Comparison of ENCODE assay signal across 28 mouse cellular contexts in the genomic region with DNA sequence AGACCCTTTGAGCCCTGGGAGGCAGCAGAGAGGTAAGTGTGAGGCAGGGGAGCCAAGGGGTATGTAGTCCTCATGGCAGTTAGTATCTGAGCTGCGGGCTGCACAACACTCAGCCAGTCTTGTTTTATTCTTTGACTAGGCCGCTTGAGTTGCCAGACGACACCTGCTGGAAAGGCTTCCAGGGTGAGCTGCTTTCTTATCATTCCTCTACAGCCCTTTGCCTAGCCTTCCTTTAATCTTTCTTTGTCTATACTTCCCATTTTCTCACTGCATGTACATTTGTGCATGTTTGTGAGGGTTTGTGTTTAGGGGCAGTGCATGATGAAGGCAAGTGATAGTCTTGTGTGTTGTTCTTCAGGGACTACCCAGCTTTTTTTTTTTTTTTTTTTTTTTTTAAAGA. TPM values are rescaled to one million over a fixed set of nuclear protein-coding genes. Genes with fewer than 3 reads are reported as not detected.
A peak's percentile ranks its signal among the peaks of the same experiment; 100 is the strongest.
DNase-seq lines count a peak whose midpoint lies in the region; ATAC-seq lines count a peak whose summit lies in the region.
"Had no signal": no experiment of that assay in that cellular context is flagged by ENCODE, and none has a peak within 500 bp of the region (broad histone marks: within the 10 kb centered on the region; RNA-seq: fewer than 3 reads in every experiment).

No protein-coding gene starts in this region.

- no peak overlapping the region for H3K4me3 ChIP-seq in heart, embryonic 10.5 days
- no peak overlapping the region for H3K4me3 ChIP-seq in liver, embryonic 13.5 days (replicated peaks)
- H3K4me3 ChIP-seq: embryonic facial prominence, embryonic 15.5 days; forebrain, embryonic 10.5 days; heart, embryonic 15.5 days; hindbrain, embryonic 15.5 days; left cerebral cortex, adult 2 months; limb, embryonic 15.5 days; megakaryocyte, embryonic 14.5 days had no signal

- 72% methylated on average over 3 of the region's 3 CpGs for WGBS in heart, embryonic 10.5 days
- 10% methylated on average over 3 of the region's 3 CpGs for WGBS in liver, embryonic 13.5 days (ENCODE audit: insufficient replicate concordance)

- H3K27me3 ChIP-seq in heart, embryonic 10.5 days (ENCODE audit: insufficient read depth, poor library complexity, severe bottlenecking), result no peaks in the 10 kb centered on the region
- H3K27me3 ChIP-seq in liver, embryonic 13.5 days, result no peaks in the 10 kb centered on the region
- H3K27me3 ChIP-seq: embryonic facial prominence, embryonic 15.5 days; heart, embryonic 15.5 days; hindbrain, embryonic 15.5 days; limb, embryonic 15.5 days; megakaryocyte, embryonic 14.5 days; Patski had no signal

- 0 out of 2 replicates have a peak overlapping the region, but pooled peaks have one; percentile 10 for H3K4me2 ChIP-seq in liver, embryonic 13.5 days
- H3K4me2 ChIP-seq: embryonic facial prominence, embryonic 15.5 days; heart, embryonic 15.5 days; hindbrain, embryonic 15.5 days; limb, embryonic 15.5 days had no signal

- ATAC-seq in common myeloid progenitor, adult 5-6 weeks (replicated peaks; ENCODE audit: low read depth, poor library complexity, severe bottlenecking), result peak; percentile 82
- peak; percentile 83 for ATAC-seq in liver, embryonic 13.5 days (ENCODE audit: low read depth)
- peak; percentile 92 for ATAC-seq in megakaryocyte-erythroid progenitor cell, adult 5-6 weeks (replicated peaks; ENCODE audit: low FRiP score, low TSS enrichment, poor library complexity, severe bottlenecking)
- ATAC-seq: forebrain, embryonic 16.5 days; midbrain, embryonic 16.5 days; Patski had no signal

- H3K27ac ChIP-seq in heart, embryonic 10.5 days, result no peak overlapping the region
- H3K27ac ChIP-seq in liver, embryonic 13.5 days, result peak overlapping the region; percentile 89
- H3K27ac ChIP-seq: embryonic facial prominence, embryonic 15.5 days; forebrain, embryonic 10.5 days; heart, embryonic 15.5 days; hindbrain, embryonic 15.5 days; left cerebral cortex, adult 2 months; limb, embryonic 15.5 days; stomach, postnatal 0 days had no signal

- DNase-seq in heart, embryonic 10.5 days (ENCODE audit: low spot score), result peak; percentile 65
- DNase-seq in heart, adult 11 months, result no peak
- no peak for DNase-seq in liver, embryonic 13.5 days
- no peak for DNase-seq in urinary bladder, postnatal 25 days (ENCODE audit: low spot score)
- DNase-seq in gastrocnemius, adult 18-20 months (ENCODE audit: low spot score), result no peak
- no peak for DNase-seq in right cerebral cortex, adult 18-20 months
- DNase-seq: adrenal gland, adult 8-10 months; cerebellum, adult 8-10 months; cerebellum, postnatal 36 days; gastrocnemius, postnatal 36 days; heart, postnatal 36 days; kidney, adult 8-10 months; kidney, postnatal 10 days; left cerebral cortex, postnatal 4 days; lung, postnatal 10 days had no signal

- peaks cover 93% of the 10 kb centered on the region for H3K36me3 ChIP-seq in heart, embryonic 10.5 days
- H3K36me3 ChIP-seq in liver, embryonic 13.5 days, result peaks cover 96% of the 10 kb centered on the region

- H3K9me3 ChIP-seq in heart, embryonic 10.5 days, result no peaks in the 10 kb centered on the region
- no peaks in the 10 kb centered on the region for H3K9me3 ChIP-seq in liver, embryonic 13.5 days (replicated peaks)
- H3K9me3 ChIP-seq: embryonic facial prominence, embryonic 15.5 days; forebrain, embryonic 10.5 days; heart, embryonic 15.5 days; hindbrain, embryonic 15.5 days; limb, embryonic 15.5 days; megakaryocyte, embryonic 14.5 days had no signal

- peak overlapping the region; percentile 63 for H3K9ac ChIP-seq in liver, embryonic 13.5 days
- H3K9ac ChIP-seq: embryonic facial prominence, embryonic 15.5 days; heart, embryonic 15.5 days; hindbrain, embryonic 15.5 days; limb, embryonic 15.5 days had no signal

- no peaks in the 10 kb centered on the region for H3K4me1 ChIP-seq in heart, embryonic 10.5 days
- peaks cover 21% of the 10 kb centered on the region for H3K4me1 ChIP-seq in liver, embryonic 13.5 days (replicated peaks)
- H3K4me1 ChIP-seq: embryonic facial prominence, embryonic 15.5 days; forebrain, embryonic 10.5 days; heart, embryonic 15.5 days; hindbrain, embryonic 15.5 days; limb, embryonic 15.5 days had no signal

RNA-seq across cellular contexts. Expression of a gene that starts 9.7 kb away (rescaled TPM):
- polyA plus RNA-seq in heart, embryonic 10.5 days (2016; fragmentation: Nextera tagmentation; extraction: Ambion mirVana), result 25.3 and 29.1 TPM in 2 replicates
- 27.0 and 39.0 TPM in 2 replicates for total RNA-seq in common myeloid progenitor, adult 5-6 weeks (2017)
- 8.0 and 8.8 TPM in 2 replicates for polyA plus RNA-seq in liver, embryonic 13.5 days (2015; fragmentation: Nextera tagmentation; extraction: Ambion mirVana)
- total RNA-seq in megakaryocyte-erythroid progenitor cell, adult 5-6 weeks (2014; fragmentation: Nextera tagmentation), result 71.8 and 74.8 TPM in 2 replicates
- 18.4 and 19.8 TPM in 2 replicates for total RNA-seq in megakaryocyte-erythroid progenitor cell, adult 5-6 weeks (2017)
- total RNA-seq in gastrocnemius, adult 18-20 months (2021), result 1 to 10 TPM; 4.2 to 6.7 TPM

RNA-seq across cellular contexts. Expression of a gene that starts 10.1 kb away (rescaled TPM):
- 56.5 and 58.3 TPM in 2 replicates for polyA plus RNA-seq in heart, embryonic 10.5 days (2016; fragmentation: Nextera tagmentation; extraction: Ambion mirVana)
- total RNA-seq in common myeloid progenitor, adult 5-6 weeks (2017), result 55.1 and 58.3 TPM in 2 replicates
- polyA plus RNA-seq in liver, embryonic 13.5 days (2015; fragmentation: Nextera tagmentation; extraction: Ambion mirVana), result 23.0 and 25.4 TPM in 2 replicates
- total RNA-seq in megakaryocyte-erythroid progenitor cell, adult 5-6 weeks (2014; fragmentation: Nextera tagmentation), result 27.0 and 32.4 TPM in 2 replicates
- total RNA-seq in megakaryocyte-erythroid progenitor cell, adult 5-6 weeks (2017), result 15.0 and 26.4 TPM in 2 replicates
- 1 to 10 TPM in 1 of 2 experiments, under 1 TPM in 1; 0.68 to 1.5 TPM for total RNA-seq in gastrocnemius, adult 18-20 months (2021)

RNA-seq across cellular contexts. Expression of a gene that starts 12.9 kb away (rescaled TPM):
- 911 and 1,091 TPM in 2 replicates for polyA plus RNA-seq in heart, embryonic 10.5 days (2016; fragmentation: Nextera tagmentation; extraction: Ambion mirVana)
- total RNA-seq in common myeloid progenitor, adult 5-6 weeks (2017), result 922 and 1,068 TPM in 2 replicates
- 520 and 547 TPM in 2 replicates for polyA plus RNA-seq in liver, embryonic 13.5 days (2015; fragmentation: Nextera tagmentation; extraction: Ambion mirVana)
- 823 and 947 TPM in 2 replicates for total RNA-seq in megakaryocyte-erythroid progenitor cell, adult 5-6 weeks (2014; fragmentation: Nextera tagmentation)
- total RNA-seq in megakaryocyte-erythroid progenitor cell, adult 5-6 weeks (2017), result 678 and 844 TPM in 2 replicates
- total RNA-seq in gastrocnemius, adult 18-20 months (2021), result 10 to 100 TPM; 25.7 to 34.7 TPM

RNA-seq across cellular contexts. Expression of a gene that starts 14.4 kb away (rescaled TPM):
- polyA plus RNA-seq in heart, embryonic 10.5 days (2016; fragmentation: Nextera tagmentation; extraction: Ambion mirVana), result 19.9 and 22.2 TPM in 2 replicates
- 11.3 and 24.0 TPM in 2 replicates for total RNA-seq in common myeloid progenitor, adult 5-6 weeks (2017)
- 8.0 and 11.8 TPM in 2 replicates for polyA plus RNA-seq in liver, embryonic 13.5 days (2015; fragmentation: Nextera tagmentation; extraction: Ambion mirVana)
- total RNA-seq in megakaryocyte-erythroid progenitor cell, adult 5-6 weeks (2014; fragmentation: Nextera tagmentation), result 11.9 and 13.3 TPM in 2 replicates
- 1.0 and 2.3 TPM in 2 replicates for total RNA-seq in megakaryocyte-erythroid progenitor cell, adult 5-6 weeks (2017)
- total RNA-seq in gastrocnemius, adult 18-20 months (2021), result 1 to 10 TPM; 4.1 to 5.8 TPM

RNA-seq across cellular contexts. Expression of a gene that starts 27.9 kb away (rescaled TPM):
- 66.2 and 71.7 TPM in 2 replicates for polyA plus RNA-seq in heart, embryonic 10.5 days (2016; fragmentation: Nextera tagmentation; extraction: Ambion mirVana)
- 62.8 and 68.5 TPM in 2 replicates for total RNA-seq in common myeloid progenitor, adult 5-6 weeks (2017)
- 38.2 and 38.5 TPM in 2 replicates for polyA plus RNA-seq in liver, embryonic 13.5 days (2015; fragmentation: Nextera tagmentation; extraction: Ambion mirVana)
- 68.3 and 99.7 TPM in 2 replicates for total RNA-seq in megakaryocyte-erythroid progenitor cell, adult 5-6 weeks (2014; fragmentation: Nextera tagmentation)
- total RNA-seq in megakaryocyte-erythroid progenitor cell, adult 5-6 weeks (2017), result 73.0 and 82.4 TPM in 2 replicates
- total RNA-seq in gastrocnemius, adult 18-20 months (2021), result 10 to 100 TPM; 58.1 to 61.3 TPM

Comparison
In these comparisons a context has a peak if more than half of its experiments do, and no peak if none do; other contexts are left out.
1. RNA of a gene that starts 10.1 kb away (total RNA-seq): 55.1 to 58.3 TPM in common myeloid progenitor, adult 5-6 weeks and 15.0 to 32.4 TPM in megakaryocyte-erythroid progenitor cell, adult 5-6 weeks; 0.68 to 1.5 TPM in gastrocnemius, adult 18-20 months; every median in the first group is over 4 times any median in the second.
2. RNA of a gene that starts 12.9 kb away (total RNA-seq): 922 to 1,068 TPM in common myeloid progenitor, adult 5-6 weeks and 678 to 947 TPM in megakaryocyte-erythroid progenitor cell, adult 5-6 weeks; 25.7 to 34.7 TPM in gastrocnemius, adult 18-20 months; every median in the first group is over 10 times any median in the second.
3. Peak in every context shown above with its lines, with median percentiles within 50 percentile points of each other: ATAC-seq.